Mouse (Mus musculus): ENCODE results near the gene Nipal1. TPM values are rescaled to one million over a fixed set of nuclear protein-coding genes. Genes with fewer than 3 reads are reported as not detected.

The Nipal1 gene
- 1 to 10 TPM in 1 of 2 experiments, under 1 TPM in 1; 0.64 to 3.7 TPM for total RNA-seq (2021)
- long read RNA-seq, experiment 1, result 0 reads
- long read RNA-seq, experiment 2, full-length matches to known transcripts, result 2 of 2 reads
- long read RNA-seq, experiment 2, partial matches to known transcripts, result 0 of 2 reads
- long read RNA-seq, experiment 2, other reads (novel, unspliced or antisense), result 0 of 2 reads

DNA sequence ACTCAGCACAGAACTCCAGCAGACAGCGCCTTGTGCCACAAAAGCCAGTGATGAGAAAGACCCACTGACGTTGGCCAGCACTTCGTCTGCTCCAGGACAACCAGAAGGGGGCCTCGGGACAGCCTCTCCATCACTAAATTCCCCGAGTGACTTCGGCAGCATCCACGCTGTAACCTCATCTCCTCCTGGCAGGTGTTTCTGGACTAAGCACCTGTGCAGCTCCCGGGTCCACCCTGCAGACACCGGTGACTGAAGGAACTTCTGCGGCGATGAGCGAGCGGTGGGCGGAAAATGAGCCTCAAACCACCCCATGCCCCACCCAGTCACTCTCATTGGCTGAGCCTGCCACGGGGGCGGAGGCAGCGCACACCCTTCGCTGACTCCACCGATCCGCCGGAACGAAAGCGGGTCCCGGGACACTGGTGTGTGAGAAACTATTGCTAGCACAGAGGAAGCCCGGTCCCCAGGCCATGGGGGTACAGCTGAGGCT, at the start of gene Nipal1:
Nipal1 (plus strand) TSS at position 378 of the 490 bp plus-strand sequence.
- DNase-seq (ENCODE audit: low spot score in 2 of 2), result peak; percentile 54 to 58

DNA sequence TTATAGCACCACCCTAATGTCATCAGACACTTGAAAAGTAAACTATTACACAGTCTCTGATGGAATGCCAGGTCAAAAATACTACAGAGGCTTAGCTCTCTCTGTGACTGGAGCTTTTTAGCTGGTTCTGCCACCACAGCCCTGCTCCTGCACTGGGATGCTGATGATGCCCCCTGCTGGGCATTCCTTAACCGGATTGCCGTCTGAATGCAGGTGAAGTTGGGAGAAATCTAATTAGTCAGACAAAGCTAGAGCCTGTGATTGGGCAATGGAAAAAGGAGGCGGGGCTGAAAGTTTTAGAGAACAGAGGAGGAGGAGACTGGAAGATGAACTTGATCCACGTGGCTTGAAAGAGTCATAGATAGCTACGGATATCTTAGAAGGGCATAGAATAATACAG, 46.6 kb upstream of the Nipal1 start:
- DNase-seq (ENCODE audit: low spot score in 2 of 2), result peak; percentile 50 to 51

DNA sequence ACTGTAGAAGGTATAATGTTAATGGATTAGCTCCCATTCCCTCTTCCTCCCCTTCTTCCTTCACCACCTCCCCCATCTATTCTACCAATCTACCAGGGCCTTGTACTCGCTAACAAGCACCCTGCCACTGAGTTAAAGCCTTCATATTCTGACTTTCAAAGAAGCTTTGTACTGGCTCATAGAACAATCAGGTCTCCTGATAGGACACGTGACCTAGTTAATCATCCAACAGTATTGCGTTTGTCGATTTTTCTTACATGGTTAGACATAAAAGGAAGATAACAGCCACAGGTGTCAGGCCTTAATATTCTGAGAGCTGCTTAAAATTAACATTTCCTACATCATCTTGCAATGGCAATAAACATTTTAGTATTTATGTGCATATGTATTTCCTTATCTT, 44.5 kb upstream of the Nipal1 start:
- DNase-seq (ENCODE audit: low spot score in 2 of 2), result no peak

DNA sequence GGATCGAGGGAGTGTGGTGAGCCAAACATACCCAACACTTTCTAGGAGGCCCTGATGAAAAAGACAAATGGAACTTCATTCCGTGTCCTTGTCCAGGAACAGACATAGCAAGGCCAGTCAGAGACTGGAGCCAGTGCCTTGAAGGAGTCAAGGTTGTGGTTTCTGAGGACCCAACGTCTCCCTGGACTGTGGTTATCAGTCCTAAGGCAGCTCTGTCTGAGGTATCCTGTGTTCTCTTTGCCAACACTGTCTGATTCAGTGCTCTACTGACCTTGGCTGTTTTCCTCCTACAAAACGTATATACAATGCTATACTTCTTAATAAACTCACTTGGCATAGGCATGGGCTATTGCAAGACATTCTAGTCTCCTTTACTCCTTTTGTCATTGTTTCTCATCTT, 30.2 kb upstream of the Nipal1 start:
- no peak for DNase-seq (ENCODE audit: low spot score in 2 of 2)

DNA sequence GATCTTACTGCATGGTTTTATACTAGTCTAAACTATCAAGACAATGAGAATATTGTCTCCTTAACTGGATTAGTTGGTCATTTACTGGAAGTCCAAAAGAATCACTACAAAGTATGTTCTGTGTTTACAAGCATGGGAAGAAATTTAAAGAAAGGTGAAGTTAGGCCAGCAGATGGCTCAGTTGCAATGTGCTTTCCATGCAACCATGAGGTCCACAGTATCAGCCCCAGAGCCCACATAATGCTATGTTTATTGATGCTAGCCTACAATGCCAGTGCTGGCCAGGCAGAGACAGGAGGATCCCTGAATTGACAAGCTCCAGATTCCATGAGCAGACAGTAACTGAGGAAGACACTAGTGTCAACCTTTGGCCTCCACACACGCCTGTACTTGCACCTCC, 26.6 kb upstream of the Nipal1 start:
- DNase-seq (ENCODE audit: low spot score in 2 of 2), result no peak

DNA sequence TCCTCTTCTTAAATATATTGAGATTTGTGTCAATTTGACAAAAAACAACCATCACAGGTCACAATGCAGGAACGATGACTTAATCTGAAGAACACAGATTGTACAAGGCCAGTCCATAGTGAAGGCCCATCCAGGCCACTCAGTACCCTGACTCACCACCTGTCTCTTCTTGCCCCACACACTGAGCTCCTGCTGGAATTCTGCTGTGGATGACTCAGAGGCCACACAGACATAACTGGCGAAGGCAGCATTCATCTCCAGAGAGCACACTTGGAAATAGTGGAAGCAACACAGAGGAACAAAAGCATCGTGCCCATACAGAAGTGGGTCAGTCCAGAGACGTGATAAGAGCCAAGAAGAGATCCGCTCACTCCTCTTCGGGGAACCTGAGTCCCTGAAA, 17.6 kb upstream of the Nipal1 start:
- DNase-seq (ENCODE audit: low spot score in 2 of 2), result peak in 1 of 2 experiments; percentile 8

DNA sequence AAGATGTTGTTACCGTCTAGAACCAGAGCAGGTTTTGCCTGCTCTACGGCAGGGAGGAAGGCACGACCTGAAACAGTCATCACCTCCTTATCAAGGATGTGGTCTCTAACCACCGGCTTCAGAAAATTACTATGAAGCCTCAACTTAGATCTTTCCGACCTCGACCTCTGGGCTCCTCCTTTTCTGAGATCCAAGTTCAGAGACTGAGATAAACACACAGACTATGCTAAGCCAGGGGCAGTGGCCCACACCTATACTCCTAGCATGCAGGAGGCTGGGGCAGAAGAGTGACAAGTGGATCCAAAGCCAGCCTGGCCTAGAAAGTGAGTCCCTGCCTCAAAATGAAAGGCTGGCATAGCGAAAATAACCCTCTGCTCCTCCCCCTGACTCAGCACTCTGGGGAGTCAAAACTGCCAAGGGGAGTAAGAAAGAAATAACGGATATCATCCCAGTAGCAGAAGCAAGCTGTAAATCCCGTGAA, 12.8 kb upstream of the Nipal1 start:
- no peak for DNase-seq (ENCODE audit: low spot score in 2 of 2)

DNA sequence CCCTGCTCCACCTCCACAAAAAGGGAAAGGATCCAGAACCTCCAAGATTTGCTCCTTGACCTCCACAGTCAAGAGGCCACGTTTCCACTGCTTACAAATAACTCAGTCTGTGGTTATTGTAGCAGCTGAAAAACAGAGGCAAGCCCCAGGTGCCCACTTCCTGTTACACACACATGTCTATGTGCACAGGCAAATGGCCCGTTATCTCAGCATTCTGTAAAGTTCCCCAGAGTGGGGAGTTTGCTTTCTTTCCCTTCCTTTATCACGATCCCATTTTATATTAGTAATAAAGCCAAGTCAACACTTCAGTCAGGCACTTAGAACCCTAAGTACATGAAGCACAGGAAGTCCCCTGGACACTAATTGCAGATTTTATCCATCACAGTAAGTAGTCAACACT, 11.5 kb upstream of the Nipal1 start:
- DNase-seq (ENCODE audit: low spot score in 2 of 2), result no peak

DNA sequence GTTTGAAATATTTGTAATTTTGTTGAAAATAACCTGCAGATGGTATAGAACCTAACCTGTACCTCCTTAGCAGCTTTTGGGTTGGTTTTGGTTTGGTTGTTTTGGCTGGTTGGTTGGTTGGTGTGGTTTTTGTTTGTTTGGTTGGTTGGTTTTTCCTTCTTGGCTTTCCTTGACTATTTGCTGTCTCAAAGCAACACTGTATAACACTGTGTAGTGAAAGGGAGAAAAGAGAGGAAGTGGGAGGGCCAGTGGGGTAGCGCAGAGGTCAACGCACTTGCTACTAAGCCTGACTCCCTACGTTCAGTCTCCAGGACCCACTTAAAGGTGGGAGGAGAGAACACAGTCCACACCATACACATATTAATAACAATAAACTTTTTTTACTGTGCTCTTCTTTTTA, 11.0 kb upstream of the Nipal1 start:
- no peak for DNase-seq (ENCODE audit: low spot score in 2 of 2)

DNA sequence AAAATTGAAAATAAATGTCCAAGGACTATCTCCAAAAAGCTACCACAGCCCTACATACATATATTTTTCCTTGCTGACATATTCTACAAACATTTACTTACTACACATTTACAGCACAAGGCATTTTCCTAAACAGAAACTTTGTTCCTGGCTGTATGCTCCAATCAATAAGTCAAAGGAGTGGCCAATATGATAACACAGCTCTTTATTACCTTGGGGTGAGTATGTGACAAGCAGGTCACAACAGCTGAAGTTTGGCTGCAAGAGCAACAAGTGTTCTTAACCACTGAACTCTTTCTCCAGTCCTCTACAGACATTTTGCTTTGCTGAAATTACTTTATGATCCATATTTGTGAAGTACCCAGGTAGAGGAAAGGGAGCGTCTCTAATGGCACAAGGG, 7.5 kb upstream of the Nipal1 start:
- DNase-seq (ENCODE audit: low spot score in 2 of 2), result no peak

DNA sequence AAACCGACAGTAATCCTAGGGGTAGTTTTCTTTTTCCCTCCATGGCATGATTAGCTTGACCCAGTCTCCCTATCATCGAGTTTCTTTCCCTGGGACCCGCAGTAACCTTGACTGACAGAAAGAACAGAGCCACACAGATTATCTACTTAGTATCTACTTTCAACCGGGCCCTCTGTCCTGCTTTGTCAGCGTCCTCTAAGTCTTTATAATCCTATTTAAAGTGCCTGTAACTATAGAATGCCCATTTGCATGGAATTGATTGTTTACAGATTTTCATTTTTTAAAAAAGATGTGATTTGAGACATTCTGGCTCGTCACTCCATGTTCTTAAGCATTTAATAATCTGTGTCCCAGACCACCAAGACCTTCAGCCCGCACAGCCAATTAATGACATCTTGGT, 3.9 kb upstream of the Nipal1 start:
- no peak for DNase-seq (ENCODE audit: low spot score in 2 of 2)

DNA sequence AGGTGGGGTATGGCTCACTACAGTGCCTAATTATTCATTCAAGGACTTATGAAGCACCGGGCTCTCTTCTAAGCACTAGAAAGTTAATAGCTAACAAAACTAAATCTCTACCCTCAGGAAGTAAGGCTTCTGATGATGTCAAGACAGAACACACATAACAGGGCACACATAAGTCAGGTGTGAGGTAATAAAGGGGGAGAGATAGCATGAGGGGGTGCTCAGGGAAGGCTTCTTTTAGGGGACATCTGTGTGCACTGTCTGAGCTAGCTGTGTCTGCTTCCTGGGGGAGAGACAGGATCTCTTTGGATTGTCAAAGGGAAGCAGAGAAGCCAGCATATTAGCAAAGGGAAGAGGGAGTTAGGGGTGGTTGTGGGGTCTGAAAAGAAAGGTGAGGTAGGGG, 3.4 kb upstream of the Nipal1 start, which contains the start of gene Cnga1:
Cnga1 (minus strand) TSS at position 101 of the 400 bp plus-strand sequence.
- no peak for DNase-seq (ENCODE audit: low spot score in 2 of 2)

DNA sequence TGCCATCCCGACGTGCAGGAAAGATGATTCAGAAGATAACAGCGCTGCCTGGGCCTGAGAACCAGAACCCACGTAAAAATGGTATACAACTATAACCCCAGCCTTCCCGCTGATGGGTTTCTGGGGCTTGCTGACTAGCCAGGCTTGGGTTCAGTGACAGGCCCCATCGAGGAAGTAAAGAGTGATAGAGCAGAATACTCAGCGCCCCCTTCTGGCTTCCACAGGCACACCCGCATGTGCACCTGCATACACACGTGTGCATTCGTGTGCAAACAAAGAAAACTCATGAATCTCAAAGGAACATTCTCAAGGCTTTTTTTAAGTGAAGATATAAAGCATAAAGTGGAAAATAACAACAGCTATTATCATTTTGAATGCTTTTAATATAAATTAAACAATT, 1.5 kb upstream of the Nipal1 start:
- no peak for DNase-seq (ENCODE audit: low spot score in 2 of 2)

DNA sequence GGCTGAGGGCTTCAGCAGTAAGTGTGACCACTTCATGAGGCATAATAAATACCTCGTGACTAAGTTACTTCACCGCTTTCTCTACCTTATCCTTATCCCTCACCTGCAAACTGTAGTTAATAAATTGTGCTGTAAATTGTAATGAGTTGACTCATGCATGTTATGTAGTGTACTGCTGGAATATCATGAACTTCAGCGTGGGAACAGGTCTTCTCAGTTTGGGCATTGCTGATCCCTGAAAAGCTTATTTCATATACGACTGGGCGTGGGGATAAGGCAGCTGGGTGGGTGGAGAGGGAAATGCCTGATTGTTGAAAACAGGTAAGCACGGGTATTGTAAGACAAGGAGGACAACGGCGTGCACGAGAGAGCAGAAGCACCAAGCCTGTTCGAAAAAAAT, 599 bp upstream of the Nipal1 start:
- DNase-seq (ENCODE audit: low spot score in 2 of 2), result no peak

DNA sequence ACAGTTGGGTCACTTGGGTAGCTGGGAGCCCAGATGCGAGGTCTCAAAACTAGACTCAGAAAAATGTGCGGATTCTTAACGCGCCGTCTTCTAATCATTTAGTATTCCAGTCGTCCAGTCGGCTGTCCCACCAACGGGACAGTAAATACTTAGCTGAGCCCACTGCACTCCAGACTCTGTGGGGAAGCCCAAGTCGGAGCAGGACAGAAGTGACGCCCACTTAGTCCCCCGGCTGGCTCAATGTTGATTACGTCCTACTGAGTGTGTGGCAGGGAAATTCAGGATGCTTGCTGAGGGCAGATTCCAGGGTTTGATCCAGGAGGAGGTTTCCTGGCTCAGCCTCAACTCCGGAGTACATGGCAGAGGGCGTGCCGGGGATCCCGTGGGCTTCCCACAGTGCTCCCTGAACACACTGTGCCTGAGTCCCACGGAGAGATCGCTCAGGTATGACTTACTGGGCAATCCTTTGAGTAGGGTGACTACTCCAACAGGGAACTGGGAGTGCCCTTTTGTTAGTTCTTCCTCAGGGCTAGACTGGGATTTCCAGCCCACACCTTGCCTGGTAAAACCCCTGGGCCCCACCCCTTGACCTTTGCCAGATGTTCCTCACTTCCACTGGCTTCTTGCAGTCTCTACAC, 482 bp downstream of the Nipal1 start:
- DNase-seq (ENCODE audit: low spot score in 2 of 2), result no peak

DNA sequence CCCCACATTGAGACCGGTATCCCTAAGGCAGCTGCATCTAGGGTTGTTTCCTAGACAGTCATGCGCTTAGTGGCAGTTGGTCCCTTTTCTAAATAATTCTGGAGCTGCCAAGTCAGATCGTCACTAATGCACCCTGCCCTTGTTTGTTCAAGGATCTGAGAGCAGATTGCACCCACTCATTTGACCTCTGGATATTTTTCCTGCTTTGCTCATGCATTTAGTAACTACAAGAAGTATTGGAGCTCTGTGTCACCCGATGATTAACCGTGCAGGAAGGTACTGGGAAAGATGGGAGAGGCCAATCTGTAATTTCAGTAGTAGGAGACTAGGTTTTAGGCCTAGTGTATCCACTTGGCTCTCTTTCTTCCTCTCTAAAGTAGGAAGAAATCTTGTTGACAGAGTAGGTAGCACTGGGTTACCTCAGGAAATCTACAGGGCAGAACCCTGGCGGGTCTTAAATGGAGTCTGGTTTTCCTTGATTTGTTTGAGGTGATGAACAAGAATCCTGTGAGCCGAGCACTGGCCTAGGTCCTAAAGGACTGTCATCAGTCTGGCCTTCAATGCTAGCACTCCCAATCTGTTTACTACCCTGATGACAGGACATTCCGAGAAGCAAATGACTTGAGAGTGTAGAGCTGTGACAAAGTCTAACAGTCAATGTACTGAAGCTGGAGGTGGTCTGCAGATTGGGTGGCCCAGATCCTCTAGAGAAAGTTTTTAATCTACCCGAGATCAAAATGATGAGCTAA, 1.6 kb downstream of the Nipal1 start:
- peak in 1 of 2 experiments; percentile 7 for DNase-seq (ENCODE audit: low spot score in 2 of 2)

DNA sequence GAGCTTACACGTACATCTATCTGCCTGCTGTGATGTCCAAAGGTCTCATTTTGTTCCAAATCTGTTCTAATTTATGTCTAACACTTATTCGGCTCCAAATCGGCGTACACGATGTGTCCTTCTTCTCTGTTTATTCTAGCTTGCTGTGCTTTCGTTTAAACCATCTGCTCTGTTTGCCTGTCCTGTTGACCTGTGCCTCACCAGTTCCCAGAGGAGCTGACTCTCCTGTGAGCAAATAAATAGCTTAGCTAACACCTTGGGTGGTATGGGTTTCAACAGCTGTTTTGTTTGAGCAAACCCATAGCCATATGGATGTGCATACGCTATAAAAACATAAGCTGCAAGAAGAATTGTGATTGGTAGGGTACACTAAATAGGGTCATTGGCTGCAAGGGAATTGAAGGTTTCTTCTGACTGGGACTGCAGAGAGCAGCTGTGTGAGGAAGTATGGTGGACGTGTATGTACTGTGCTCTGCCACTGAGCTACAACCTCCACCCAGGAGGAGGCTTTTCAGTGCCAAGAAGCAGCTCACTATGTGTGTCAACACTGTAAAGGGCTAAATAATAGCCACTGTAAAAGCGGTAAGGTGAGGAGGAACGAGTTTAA, 5.6 kb downstream of the Nipal1 start:
- DNase-seq (ENCODE audit: low spot score in 2 of 2), result no peak

DNA sequence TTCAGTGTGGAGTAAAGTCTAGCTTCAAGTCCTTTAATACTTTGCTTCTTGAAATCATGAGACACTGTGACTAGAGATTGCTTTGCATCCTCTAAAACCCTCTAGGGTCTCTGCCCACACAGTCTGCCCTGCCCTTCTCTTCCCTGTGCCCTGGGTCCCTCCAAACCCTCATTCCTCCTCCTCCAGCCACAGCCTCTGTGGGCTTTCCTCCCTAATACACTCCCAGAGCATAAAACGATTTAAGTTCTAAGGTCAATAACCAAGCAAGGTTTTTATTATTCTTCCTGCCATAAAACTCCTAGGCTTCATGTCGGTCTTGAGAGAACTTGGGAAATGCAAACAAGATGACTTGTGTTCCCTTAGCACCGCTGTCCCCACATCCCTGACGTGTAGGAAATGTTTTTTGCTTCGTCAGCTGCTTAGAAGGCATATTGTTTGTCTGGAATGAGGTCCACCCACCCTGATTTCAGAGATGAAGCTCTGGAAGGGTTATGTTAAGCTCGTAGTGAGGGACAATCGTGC, 8.7 kb downstream of the Nipal1 start:
- DNase-seq (ENCODE audit: low spot score in 2 of 2), result no peak

DNA sequence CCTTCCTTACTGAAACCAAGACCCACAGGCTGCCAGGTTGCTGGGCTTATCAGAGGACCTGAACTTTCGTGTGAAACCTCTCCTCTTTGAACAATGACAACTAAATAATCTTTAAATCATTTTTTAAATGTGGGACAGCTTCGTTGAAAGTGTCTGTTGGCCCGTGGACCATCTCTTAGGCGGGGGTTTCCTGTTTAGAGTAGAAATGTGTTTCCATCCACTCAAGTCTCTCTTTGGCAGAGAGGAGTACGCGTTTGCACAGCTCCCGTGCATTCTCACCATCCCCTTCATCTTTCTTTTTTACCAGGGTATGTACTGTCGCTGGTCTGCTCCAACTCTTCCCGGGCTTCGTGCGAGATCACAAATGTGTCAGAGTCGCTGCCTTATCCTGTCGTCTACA, 10.8 kb downstream of the Nipal1 start:
- no peak for DNase-seq (ENCODE audit: low spot score in 2 of 2)

DNA sequence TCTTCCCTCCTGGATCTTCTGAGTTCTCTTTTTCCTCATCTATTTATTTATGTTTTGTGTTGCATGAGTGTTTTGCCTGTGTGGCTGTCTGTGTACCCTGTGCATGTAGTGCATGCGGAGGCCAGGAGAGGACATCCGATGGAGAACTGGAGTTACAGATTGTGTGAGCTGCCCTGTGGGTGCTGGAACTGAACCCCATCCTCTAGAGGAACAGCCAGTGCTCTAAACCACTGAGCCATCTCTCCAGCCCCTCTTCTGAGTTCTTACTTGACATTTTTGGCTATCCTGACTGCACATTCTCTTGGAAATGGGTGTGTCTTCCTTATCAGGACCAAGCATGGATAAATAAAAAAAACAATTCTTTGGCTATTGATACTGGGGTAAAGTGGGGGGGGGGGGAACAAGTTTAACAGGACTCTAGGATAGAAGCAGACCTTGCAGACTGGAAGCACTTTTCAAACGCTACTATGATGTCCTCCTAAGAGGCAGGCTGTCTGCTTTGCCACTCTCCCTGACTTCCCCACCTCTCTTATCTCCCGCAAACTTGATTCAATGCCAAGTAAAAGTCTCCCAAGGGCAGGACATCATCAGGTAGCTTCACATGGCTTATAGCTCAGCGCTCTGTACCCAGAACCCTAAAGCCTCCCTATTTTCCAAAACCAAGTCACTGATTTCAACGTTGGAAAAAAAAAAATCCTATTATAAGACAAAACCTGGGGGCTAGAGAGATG, 13.6 kb downstream of the Nipal1 start:
- no peak for DNase-seq (ENCODE audit: low spot score in 2 of 2)

DNA sequence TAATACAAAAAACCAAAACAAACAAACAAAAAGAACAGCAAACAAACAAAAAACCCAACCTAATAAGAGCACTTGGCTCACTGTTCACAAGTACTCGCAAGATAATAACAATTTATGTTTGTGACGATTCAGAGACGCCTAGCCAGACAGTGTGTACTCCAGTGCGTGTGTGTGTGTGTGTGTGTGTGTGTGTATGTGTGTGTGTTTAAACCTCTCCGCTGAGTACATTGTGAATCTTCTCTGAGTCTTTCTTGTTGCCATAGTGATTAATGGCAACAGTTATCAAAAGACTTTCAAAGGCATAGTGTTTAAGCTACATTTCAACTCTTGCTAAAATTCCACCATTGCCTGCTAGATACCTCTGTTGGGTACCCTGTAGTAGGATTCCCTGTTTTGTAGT, 16.5 kb downstream of the Nipal1 start:
- DNase-seq (ENCODE audit: low spot score in 2 of 2), result no peak

All from adrenal gland, adult 18-20 months (tissue).